Mouse (Mus musculus) kidney, postnatal 10 days (tissue): ENCODE measurements around the gene Ccdc62.
A peak's percentile ranks its signal among the peaks of the same experiment; 100 is the strongest.

Experiments
- DNase-seq: peaks from one replicate; pipeline ENCODE4 v3.0.0; 2021; ENCODE audit warnings: mixed read lengths

Gene Ccdc62

GRCm38 (mm10) chr5:123981250-123981554 lies 50.7 kb downstream of the Ccdc62 start:
- DNase-seq: no peak

GRCm38 (mm10) chr5:123982838-123983237 lies 52.4 kb downstream of the Ccdc62 start:
- DNase-seq: no peak

GRCm38 (mm10) chr5:123985434-123985833 lies 55.0 kb downstream of the Ccdc62 start:
- DNase-seq: no peak

GRCm38 (mm10) chr5:123986925-123987324 lies 56.4 kb downstream of the Ccdc62 start:
- no peak for DNase-seq

- DNase-seq: no peak
These were observed 57.0 kb downstream of the Ccdc62 start for GRCm38 (mm10) chr5:123987511-123987910.

- DNase-seq: no peak
These were observed 59.7 kb downstream of the Ccdc62 start for GRCm38 (mm10) chr5:123989941-123990885.

- no peak for DNase-seq
These were observed 60.8 kb downstream of the Ccdc62 start for GRCm38 (mm10) chr5:123991321-123991720.

- peak; percentile 70 for DNase-seq
These were observed 61.7 kb downstream of the Ccdc62 start for GRCm38 (mm10) chr5:123992193-123992637.

- peak; percentile 95 for DNase-seq
These were observed 62.3 kb downstream of the Ccdc62 start for GRCm38 (mm10) chr5:123992794-123993193.

- DNase-seq: no peak
These were observed 63.0 kb downstream of the Ccdc62 start for GRCm38 (mm10) chr5:123993263-123994036.

- no peak for DNase-seq
These were observed 64.0 kb downstream of the Ccdc62 start for GRCm38 (mm10) chr5:123994468-123994867.

- no peak for DNase-seq
These were observed 64.9 kb downstream of the Ccdc62 start for GRCm38 (mm10) chr5:123995388-123995787.

- peak; percentile 67 for DNase-seq
These were observed 65.7 kb downstream of the Ccdc62 start for GRCm38 (mm10) chr5:123996194-123996593.

- no peak for DNase-seq
These were observed 66.2 kb downstream of the Ccdc62 start for GRCm38 (mm10) chr5:123996695-123997094.

GRCm38 (mm10) chr5:123997211-123997751 lies 66.8 kb downstream of the Ccdc62 start:
- DNase-seq: no peak

- no peak for DNase-seq
These were observed 67.3 kb downstream of the Ccdc62 start for GRCm38 (mm10) chr5:123997811-123998210.

GRCm38 (mm10) chr5:123998370-123998769 lies 67.9 kb downstream of the Ccdc62 start:
- DNase-seq: no peak

- peak; percentile 95 for DNase-seq
These were observed 70.3 kb downstream of the Ccdc62 start for GRCm38 (mm10) chr5:124000824-124001223.

GRCm38 (mm10) chr5:124001274-124001673 lies 70.8 kb downstream of the Ccdc62 start:
- no peak for DNase-seq

- peak; percentile 70 for DNase-seq
These were observed 72.4 kb downstream of the Ccdc62 start for GRCm38 (mm10) chr5:124002876-124003275.

- DNase-seq: no peak
These were observed 72.9 kb downstream of the Ccdc62 start for GRCm38 (mm10) chr5:124003375-124003774.

GRCm38 (mm10) chr5:124004356-124005150 lies 74.1 kb downstream of the Ccdc62 start:
- DNase-seq: peak; percentile 76

- DNase-seq: no peak
These were observed 74.6 kb downstream of the Ccdc62 start for GRCm38 (mm10) chr5:124005151-124005500.
